Mouse (Mus musculus): ENCODE results near the gene Amdhd1.

GRCm38 (mm10) chr10:93500864-93501263 lies 39.0 kb downstream of the Amdhd1 start:
- TF ChIP-seq CTCF (IDR thresholded peaks at IDR 0.05; ENCODE audit: low read depth) (no peak), EP300 (IDR thresholded peaks at IDR 0.05; ENCODE audit: low read depth) (no peak)

Data from liver, embryonic 14.5 days (tissue).